Mouse (Mus musculus): ENCODE results near the gene Fam169b. TPM values are rescaled to one million over a fixed set of nuclear protein-coding genes. Genes with fewer than 3 reads are reported as not detected.

The Fam169b gene
- polyA plus RNA-seq (2015; fragmentation: Nextera tagmentation; extraction: Ambion mirVana): 0.14 and 14.9 TPM in 2 replicates

- H3K27me3 ChIP-seq (replicated peaks): peaks cover 29% of the 10 kb centered on the region
Measured at GRCm38 (mm10) chr7:68273515-68273914, at the start of gene Fam169b. TSS of gene Fam169b (plus strand) at chr7:68273839.

DNA sequence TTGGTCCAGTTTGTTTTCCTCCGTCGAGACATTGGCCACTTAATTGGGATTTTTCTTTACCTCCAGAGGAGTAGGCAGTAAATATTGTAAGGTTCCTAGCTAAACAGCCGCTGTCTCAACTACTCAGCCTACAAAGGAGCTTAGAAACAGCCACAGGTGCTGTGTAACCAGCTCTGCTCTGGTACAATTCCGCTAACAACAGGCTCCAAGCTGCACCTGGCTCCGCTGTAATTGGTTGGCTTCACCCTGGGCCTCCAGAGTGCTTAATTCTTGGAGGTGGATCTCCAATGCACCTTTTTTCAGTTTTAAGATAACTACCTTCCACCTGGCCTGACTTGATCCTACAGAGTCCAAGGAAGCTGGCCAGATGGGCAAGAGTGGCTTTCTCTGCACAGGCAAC, 49.6 kb upstream of the Fam169b start:
- Histone ChIP-seq H3K27me3 (replicated peaks) (no peaks in the 10 kb centered on the region), H3K36me3 (peaks cover 29% of the 10 kb centered on the region), H3K4me3 (replicated peaks) (no peak overlapping the region), H3K9ac (replicated peaks) (no peak overlapping the region), H3K9me3 (replicated peaks) (no peaks in the 10 kb centered on the region), H3K4me2 (no peak overlapping the region), H3K4me1 (peaks cover 21% of the 10 kb centered on the region), H3K27ac (replicated peaks) (0 out of 2 replicates have a peak overlapping the region, but pooled peaks have one; percentile 49)
- no peak for ATAC-seq (ENCODE audit: low FRiP score)
- WGBS: 93% methylated on average over 5 of the region's 5 CpGs

More at GRCm38 (mm10) chr7:68273515-68273914, at the start of gene Fam169b:
- H3K4me2 ChIP-seq: no peak within 1 kb of the TSS
- no peak for ATAC-seq (ENCODE audit: low FRiP score)
- no peak within 1 kb of the TSS for H3K9ac ChIP-seq (replicated peaks)
- H3K9me3 ChIP-seq (replicated peaks): no peaks in the 10 kb centered on the region
- no peak within 1 kb of the TSS for H3K27ac ChIP-seq (replicated peaks)
- H3K36me3 ChIP-seq: no peaks in the 10 kb centered on the region
- no peak within 1 kb of the TSS for H3K4me3 ChIP-seq (replicated peaks)
- H3K4me1 ChIP-seq: peaks cover 16% of the 10 kb centered on the region

GRCm38 (mm10) chr7:68225427-68226054, 48.1 kb upstream of the Fam169b start:
- ATAC-seq (ENCODE audit: low FRiP score): no peak
- 89% methylated on average over 9 of the region's 9 CpGs for WGBS
- no peak overlapping the region for H3K4me2 ChIP-seq
- H3K4me1 ChIP-seq: peaks cover 21% of the 10 kb centered on the region
- no peak overlapping the region for H3K4me3 ChIP-seq (replicated peaks)
- no peaks in the 10 kb centered on the region for H3K9me3 ChIP-seq (replicated peaks)
- H3K36me3 ChIP-seq: peaks cover 19% of the 10 kb centered on the region
- no peak overlapping the region for H3K27ac ChIP-seq (replicated peaks)
- no peak overlapping the region for H3K9ac ChIP-seq (replicated peaks)
- H3K27me3 ChIP-seq (replicated peaks): no peaks in the 10 kb centered on the region

DNA sequence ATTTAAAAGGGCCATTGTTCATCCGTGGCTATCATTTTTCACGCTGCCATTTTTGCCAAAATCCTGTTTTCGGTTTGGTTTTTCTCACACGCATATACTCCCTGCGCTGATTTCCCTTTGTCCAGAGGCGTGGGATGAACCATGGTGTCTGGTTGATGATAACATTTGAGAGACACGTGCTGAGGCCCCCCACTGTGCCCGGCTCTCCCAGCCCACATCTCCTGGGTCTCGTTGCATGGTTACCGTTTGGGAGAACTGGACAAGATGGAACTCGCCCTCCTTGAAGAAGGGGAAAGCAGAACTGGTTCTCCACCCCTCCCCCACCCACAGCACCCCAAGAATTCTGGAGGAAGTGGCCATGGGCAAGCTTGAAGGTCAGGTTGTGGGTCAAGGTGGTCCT, 46.6 kb upstream of the Fam169b start:
- Histone ChIP-seq H3K27ac (replicated peaks) (no peak overlapping the region), H3K4me1 (peaks cover 21% of the 10 kb centered on the region), H3K9me3 (replicated peaks) (no peaks in the 10 kb centered on the region), H3K9ac (replicated peaks) (no peak overlapping the region), H3K27me3 (replicated peaks) (no peaks in the 10 kb centered on the region), H3K4me3 (replicated peaks) (no peak overlapping the region), H3K4me2 (no peak overlapping the region), H3K36me3 (peaks cover 25% of the 10 kb centered on the region)
- 78% methylated on average over 11 of the region's 11 CpGs for WGBS
- no peak for ATAC-seq (ENCODE audit: low FRiP score)

DNA sequence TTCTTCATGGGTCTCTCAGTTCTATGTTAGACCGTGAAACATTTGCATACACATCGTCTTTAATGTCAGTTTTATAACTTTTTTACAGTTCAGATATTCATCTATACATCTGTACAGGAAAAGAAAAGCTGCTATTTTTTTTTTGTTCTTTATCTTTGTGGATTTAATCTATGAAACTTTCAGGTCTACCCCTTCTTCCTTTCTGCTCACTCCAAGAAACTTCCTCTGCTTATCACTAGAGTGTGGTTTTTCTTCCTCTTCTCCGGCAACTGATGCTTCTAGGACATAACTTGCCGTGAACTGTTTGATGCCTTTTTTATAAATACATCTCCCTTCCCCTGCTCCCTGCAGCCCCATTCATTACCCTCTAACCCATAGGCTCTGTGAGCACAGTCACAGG, 46.0 kb upstream of the Fam169b start:
- H3K4me2 ChIP-seq: no peak overlapping the region
- H3K4me3 ChIP-seq (replicated peaks): no peak overlapping the region
- peaks cover 21% of the 10 kb centered on the region for H3K36me3 ChIP-seq
- H3K27me3 ChIP-seq (replicated peaks): no peaks in the 10 kb centered on the region
- H3K9ac ChIP-seq (replicated peaks): no peak overlapping the region
- ATAC-seq (ENCODE audit: low FRiP score): no peak
- no peaks in the 10 kb centered on the region for H3K9me3 ChIP-seq (replicated peaks)
- no peak overlapping the region for H3K27ac ChIP-seq (replicated peaks)
- H3K4me1 ChIP-seq: peaks cover 16% of the 10 kb centered on the region
- WGBS: 84% methylated on average over 4 of the region's 4 CpGs

GRCm38 (mm10) chr7:68228491-68228890, 45.1 kb upstream of the Fam169b start:
- Histone ChIP-seq H3K27ac (replicated peaks) (no peak overlapping the region), H3K4me2 (no peak overlapping the region), H3K9ac (replicated peaks) (no peak overlapping the region), H3K27me3 (replicated peaks) (no peaks in the 10 kb centered on the region), H3K4me3 (replicated peaks) (no peak overlapping the region), H3K4me1 (peaks cover 9% of the 10 kb centered on the region), H3K36me3 (peaks cover 21% of the 10 kb centered on the region), H3K9me3 (replicated peaks) (no peaks in the 10 kb centered on the region)
- ATAC-seq (ENCODE audit: low FRiP score): no peak
- 49% methylated on average over 6 of the region's 6 CpGs for WGBS

- H3K27me3 ChIP-seq (replicated peaks): no peaks in the 10 kb centered on the region
- H3K36me3 ChIP-seq: peaks cover 18% of the 10 kb centered on the region
- no peak overlapping the region for H3K27ac ChIP-seq (replicated peaks)
- H3K9ac ChIP-seq (replicated peaks): no peak overlapping the region
- no peak for ATAC-seq (ENCODE audit: low FRiP score)
- H3K4me3 ChIP-seq (replicated peaks): no peak overlapping the region
- WGBS: 86% methylated on average over 9 of the region's 9 CpGs
- no peaks in the 10 kb centered on the region for H3K9me3 ChIP-seq (replicated peaks)
- H3K4me1 ChIP-seq: peaks cover 8% of the 10 kb centered on the region; the same call in 1 of the 2 replicates
- no peak overlapping the region for H3K4me2 ChIP-seq
Measured at GRCm38 (mm10) chr7:68230831-68231230, 42.8 kb upstream of the Fam169b start.

- Histone ChIP-seq H3K9me3 (replicated peaks) (no peaks in the 10 kb centered on the region), H3K9ac (replicated peaks) (no peak overlapping the region), H3K27ac (replicated peaks) (no peak overlapping the region), H3K27me3 (replicated peaks) (no peaks in the 10 kb centered on the region), H3K4me2 (no peak overlapping the region), H3K4me1 (peaks cover 8% of the 10 kb centered on the region; the same call in 1 of the 2 replicates), H3K36me3 (peaks cover 7% of the 10 kb centered on the region; the same call in 1 of the 2 replicates), H3K4me3 (replicated peaks) (no peak overlapping the region)
- 90% methylated on average over 5 of the region's 5 CpGs for WGBS
- ATAC-seq (ENCODE audit: low FRiP score): no peak
Measured at GRCm38 (mm10) chr7:68232521-68232920, 41.1 kb upstream of the Fam169b start.

- 41% methylated on average over 13 of the region's 13 CpGs for WGBS
- peaks cover 3% of the 10 kb centered on the region; the same call in 1 of the 2 replicates for H3K4me1 ChIP-seq
Measured at GRCm38 (mm10) chr7:68233619-68234223, 39.9 kb upstream of the Fam169b start.

GRCm38 (mm10) chr7:68236817-68237216, 36.8 kb upstream of the Fam169b start:
- no peak overlapping the region for H3K4me3 ChIP-seq (replicated peaks)
- no peak overlapping the region for H3K4me2 ChIP-seq
- no peak overlapping the region for H3K27ac ChIP-seq (replicated peaks)
- H3K9ac ChIP-seq (replicated peaks): no peak overlapping the region
- H3K9me3 ChIP-seq (replicated peaks): no peaks in the 10 kb centered on the region
- H3K4me1 ChIP-seq: peaks cover 3% of the 10 kb centered on the region; the same call in 1 of the 2 replicates
- no peaks in the 10 kb centered on the region for H3K27me3 ChIP-seq (replicated peaks)
- ATAC-seq (ENCODE audit: low FRiP score): no peak
- no peaks in the 10 kb centered on the region for H3K36me3 ChIP-seq
- WGBS: 87% methylated on average over 8 of the region's 8 CpGs

More at GRCm38 (mm10) chr7:68233619-68234223, 39.9 kb upstream of the Fam169b start:
- Histone ChIP-seq H3K27ac (replicated peaks) (no peak overlapping the region), H3K4me3 (replicated peaks) (no peak overlapping the region), H3K36me3 (peaks cover 7% of the 10 kb centered on the region; the same call in 1 of the 2 replicates), H3K27me3 (replicated peaks) (no peaks in the 10 kb centered on the region), H3K9ac (replicated peaks) (no peak overlapping the region), H3K9me3 (replicated peaks) (no peaks in the 10 kb centered on the region), H3K4me2 (no peak overlapping the region)
- ATAC-seq (ENCODE audit: low FRiP score): no peak

- Histone ChIP-seq H3K4me1 (no peaks in the 10 kb centered on the region), H3K9ac (replicated peaks) (no peak overlapping the region), H3K27ac (replicated peaks) (no peak overlapping the region), H3K36me3 (no peaks in the 10 kb centered on the region), H3K9me3 (replicated peaks) (no peaks in the 10 kb centered on the region), H3K4me3 (replicated peaks) (no peak overlapping the region), H3K27me3 (replicated peaks) (no peaks in the 10 kb centered on the region), H3K4me2 (no peak overlapping the region)
- 68% methylated on average over 11 of the region's 11 CpGs for WGBS
- ATAC-seq (ENCODE audit: low FRiP score): no peak
Measured at GRCm38 (mm10) chr7:68239220-68239827, 34.3 kb upstream of the Fam169b start.

GRCm38 (mm10) chr7:68241205-68241604, 32.4 kb upstream of the Fam169b start:
- H3K27ac ChIP-seq (replicated peaks): no peak overlapping the region
- no peaks in the 10 kb centered on the region for H3K36me3 ChIP-seq
- no peak overlapping the region for H3K9ac ChIP-seq (replicated peaks)
- no peaks in the 10 kb centered on the region for H3K4me1 ChIP-seq
- no peak overlapping the region for H3K4me2 ChIP-seq
- H3K27me3 ChIP-seq (replicated peaks): no peaks in the 10 kb centered on the region
- H3K4me3 ChIP-seq (replicated peaks): no peak overlapping the region
- WGBS: 76% methylated on average over 9 of the region's 9 CpGs
- H3K9me3 ChIP-seq (replicated peaks): no peaks in the 10 kb centered on the region
- no peak for ATAC-seq (ENCODE audit: low FRiP score)

Measured in neural tube, embryonic 15.5 days (tissue).